Mouse (Mus musculus): ENCODE data around the gene Pitpnb.

Pitpnb gene

DNA sequence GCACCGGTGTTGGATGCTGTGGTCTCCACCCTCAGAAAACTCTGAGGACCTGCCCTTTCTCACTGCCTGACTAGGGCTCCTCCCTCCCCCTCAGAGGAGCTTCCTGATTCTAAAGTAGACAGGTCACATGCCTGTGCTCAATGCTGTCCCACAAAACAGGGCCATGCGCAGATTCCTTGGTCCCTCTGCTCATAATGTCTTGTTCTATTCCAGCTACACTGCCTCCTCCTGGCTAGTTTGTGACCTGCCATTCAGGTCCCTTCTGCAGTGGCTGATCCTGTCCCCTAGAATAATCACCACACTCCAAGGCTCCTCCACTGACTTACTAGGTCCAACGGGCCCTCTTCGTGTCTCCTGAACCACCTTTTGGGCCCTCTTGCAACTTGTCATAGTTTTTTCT lies 65.6 kb downstream of the Pitpnb start:
- no peak for DNase-seq (ENCODE audit: low read depth, low spot score)

DNA sequence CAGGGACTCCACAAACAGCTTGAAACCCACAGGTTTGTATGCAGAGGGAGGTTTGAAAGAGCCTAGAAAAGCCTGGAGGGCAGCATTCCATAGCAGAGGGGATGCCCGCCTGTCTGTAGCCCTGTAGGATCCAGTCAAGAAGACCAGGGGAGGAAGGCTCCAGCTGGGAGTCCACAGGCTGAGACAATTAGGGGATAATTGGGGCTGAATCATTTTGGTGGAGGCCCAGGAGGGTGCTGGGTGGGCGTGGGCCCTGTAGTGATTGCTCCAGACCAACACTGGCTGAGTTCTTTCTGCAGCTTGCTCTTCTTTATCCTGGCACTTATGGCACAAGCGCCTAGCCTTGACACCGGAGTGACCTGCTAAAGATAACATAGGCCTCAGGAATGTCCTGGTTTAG lies 67.9 kb downstream of the Pitpnb start:
- no peak for DNase-seq (ENCODE audit: low read depth, low spot score)

DNA sequence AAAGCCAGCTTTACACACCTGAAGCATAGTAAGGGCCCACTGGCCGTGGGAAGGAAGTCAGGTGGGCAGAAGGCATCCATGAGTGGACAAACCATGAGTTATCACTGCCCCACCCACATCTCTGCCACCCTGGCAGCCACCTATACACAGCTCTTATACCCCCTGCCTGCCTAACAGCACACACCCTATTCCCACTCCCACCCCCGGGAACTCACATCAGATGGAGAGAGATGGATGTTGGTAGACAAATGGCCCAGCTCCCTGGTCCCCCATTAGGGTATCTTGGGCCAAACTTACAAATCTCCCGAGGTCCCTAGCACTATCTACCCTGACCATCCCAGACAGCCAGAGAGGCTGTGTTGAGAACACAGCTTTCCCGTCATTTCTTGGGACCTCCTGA lies 68.7 kb downstream of the Pitpnb start:
- no peak for DNase-seq (ENCODE audit: low read depth, low spot score)

DNA sequence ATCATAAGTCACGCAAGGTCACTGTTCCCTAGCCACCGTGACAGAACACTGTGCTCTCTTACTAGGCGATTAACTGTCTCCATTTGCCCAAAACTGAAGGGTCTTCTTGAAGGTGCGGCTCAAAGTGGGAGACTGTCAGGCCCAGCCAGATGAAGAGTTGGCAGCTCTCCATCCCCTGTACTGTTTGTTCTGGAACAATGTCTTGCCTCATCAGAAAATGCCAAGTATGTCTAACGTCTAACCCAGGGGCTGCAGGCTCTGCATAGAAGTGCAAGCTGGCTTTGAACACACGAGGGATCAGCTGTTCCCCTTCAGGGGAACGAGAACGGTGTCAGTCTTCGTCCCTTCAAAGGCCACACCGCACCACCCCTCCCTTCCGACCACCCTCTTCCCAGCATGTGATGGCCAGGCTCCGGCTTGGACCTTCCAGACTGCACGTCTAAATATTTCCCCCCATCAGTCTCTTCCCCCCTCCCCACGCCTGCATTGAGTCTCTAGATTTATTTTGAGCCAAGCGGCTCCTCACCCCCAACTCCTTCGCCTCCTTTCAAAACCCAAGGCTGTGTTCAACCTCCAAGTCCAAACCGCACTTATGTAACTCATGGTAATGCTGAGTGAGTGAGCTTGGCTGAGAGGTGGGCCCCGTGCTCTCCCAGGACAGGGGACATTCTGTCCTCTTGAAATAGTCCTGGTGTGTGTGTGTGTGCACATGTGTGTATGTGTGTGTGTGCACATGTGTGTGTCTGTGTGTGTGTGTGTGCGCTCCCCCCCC lies 71.5 kb downstream of the Pitpnb start:
- DNase-seq (ENCODE audit: low read depth, low spot score), result no peak

DNA sequence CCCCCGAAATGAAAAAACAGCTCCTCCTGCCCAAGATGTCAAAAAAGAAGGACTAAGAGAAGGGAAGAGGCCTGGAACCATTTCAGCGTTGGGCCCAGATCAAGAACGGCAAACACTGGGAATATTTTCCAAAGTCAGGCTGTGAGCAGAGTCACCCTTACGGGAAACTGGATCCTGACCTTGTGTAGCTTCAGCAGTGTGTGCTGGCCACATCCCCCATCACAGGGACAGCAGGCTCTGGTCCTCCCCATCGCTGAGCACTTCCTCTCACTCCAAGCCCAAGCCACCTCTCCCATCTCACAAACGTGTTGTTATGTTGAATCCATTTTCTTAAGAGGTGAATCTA lies 72.1 kb downstream of the Pitpnb start:
- no peak for DNase-seq (ENCODE audit: low read depth, low spot score)

DNA sequence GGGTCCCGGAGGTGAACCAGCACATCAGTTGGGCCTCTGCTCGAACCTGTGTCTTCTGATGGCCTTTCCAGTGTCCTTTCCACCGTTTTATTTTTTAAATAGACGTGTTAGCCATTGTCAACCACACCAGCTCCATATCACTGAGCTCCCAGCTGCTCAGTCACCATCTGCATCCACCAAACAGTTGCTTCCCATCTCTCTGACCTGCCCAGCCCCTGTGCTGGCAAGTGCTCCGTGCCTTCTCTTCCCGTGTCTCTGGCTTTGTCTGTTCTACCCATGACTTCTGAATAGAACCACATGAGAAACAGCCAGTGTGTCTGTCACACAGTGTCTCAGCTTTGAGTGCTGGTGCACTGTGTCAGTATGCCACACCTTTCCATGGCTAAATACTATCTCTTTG lies 74.2 kb downstream of the Pitpnb start:
- DNase-seq (ENCODE audit: low read depth, low spot score), result no peak

DNA sequence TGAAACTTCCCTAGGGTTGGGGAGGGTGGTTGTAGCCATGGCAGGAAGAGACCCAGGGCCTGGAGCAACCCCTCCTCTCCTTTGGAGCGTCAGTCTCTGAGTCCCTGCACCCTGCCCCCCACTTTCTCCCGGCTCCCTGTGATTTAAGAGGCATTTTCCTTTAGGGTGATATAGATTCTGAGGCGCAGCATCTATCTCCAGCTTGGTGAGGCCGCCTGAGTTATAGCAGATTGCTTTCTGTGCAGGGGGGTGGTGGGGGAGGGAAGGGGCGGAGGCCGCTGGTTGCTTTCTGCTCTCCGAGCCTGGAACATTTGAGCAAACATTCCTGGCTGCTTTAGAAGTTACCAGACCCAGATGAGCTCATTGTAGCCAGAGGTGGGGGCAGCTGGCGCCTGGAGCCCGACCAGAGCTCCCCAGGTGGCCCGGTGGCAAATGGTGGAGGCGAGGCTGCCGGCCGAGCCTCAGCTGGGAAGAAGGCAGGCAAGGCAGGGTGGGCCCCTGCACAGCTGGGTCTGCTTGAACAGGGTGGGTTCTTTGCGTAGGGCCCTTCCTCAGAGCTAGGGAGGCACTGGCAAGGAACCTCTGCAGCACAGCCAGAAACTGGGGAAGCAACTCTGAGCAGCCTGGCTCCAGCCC lies 78.0 kb downstream of the Pitpnb start:
- DNase-seq (ENCODE audit: low read depth, low spot score), result no peak

DNA sequence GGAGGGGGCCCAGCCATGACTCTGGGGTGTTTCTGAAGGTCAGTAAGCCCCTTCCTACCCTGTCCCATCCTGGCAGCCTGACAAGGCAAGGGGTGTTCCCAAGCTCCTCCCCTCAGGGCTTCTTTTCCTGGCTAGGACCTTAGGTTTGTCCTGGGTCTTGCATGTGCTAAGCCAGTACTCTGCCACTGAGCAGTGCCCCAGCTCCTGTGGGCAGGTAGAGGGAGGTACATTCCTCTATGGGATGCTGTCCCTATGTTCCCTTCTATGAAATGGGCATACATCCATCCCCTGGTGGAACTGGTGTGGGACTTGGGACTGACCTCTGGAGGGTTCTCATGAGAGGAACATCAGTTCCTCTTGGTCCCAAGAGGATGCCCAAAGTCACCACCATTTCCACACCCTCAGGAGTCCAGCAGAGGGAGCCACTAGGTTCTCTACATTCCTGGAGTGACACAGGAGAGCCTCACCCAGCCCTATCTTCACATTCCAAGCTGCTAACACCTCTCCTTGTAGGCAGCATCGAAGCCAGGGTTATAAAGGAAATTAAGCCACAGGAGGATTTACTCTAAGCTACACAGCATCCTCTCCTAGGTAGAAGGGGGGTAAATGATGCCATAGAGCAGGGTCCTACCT lies 79.0 kb downstream of the Pitpnb start:
- DNase-seq (ENCODE audit: low read depth, low spot score), result peak; percentile 20

DNA sequence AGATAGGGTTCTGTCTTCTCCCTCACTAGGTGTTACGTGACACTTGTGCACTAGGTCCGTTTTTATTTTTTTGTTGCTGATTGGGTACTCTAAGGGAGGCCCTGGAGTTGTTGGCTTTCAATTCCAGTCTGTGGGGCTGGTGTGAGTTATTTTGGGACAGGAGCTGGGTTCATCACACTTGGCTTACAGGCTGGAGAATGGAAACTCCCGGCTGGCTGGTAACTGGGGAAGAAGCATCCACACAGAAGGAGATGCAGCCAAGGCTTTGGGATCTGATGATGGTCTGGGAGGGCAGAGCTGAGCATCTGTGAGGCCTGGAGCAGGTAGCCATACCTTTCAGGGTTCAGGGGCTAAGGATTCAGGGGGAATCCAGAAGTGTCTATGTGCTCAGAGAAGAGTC lies 80.1 kb downstream of the Pitpnb start:
- no peak for DNase-seq (ENCODE audit: low read depth, low spot score)

DNA sequence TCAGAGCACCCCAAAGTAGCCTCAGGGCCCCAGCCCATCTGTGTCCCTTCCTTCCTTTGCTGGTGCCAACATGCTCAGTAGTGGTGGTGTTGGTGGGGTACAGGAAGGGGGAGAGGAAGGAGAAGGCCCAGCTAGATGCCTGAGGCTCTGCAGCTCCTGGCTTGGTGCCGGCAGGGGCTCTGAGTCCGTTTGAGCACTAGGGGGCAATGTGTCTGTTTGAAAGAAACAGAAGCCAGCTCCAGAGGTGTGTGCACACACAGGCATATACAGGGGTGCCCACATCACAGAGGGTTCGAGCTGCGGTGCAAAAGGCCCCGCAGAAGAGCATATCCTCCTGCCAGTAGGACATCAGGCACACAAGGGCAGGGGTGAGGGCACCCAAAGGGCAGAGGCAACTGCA lies 83.6 kb downstream of the Pitpnb start:
- DNase-seq (ENCODE audit: low read depth, low spot score), result peak; percentile 74

DNA sequence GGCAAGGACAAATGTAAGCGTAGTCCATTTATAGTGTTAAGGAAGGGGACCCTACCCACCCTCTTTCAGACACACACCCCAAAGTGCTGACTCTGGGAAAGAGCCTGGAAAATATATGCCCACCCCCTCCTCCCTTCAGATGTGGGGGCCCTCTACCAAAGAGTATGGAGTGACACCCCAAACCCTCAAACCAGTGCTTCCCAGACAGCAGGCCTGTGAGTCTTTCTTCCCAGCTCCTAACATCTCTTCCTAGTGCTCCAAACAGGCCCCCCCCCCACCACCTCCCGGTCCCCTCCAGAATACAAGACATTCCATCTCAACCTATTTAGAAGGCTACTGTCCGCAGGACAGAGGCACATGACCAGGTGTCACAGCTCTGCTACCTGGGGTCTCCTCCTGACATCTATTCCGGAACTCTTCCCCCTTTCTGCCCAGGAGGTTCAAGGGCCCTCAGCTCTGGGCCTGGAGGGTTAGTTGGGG lies 84.2 kb downstream of the Pitpnb start:
- DNase-seq (ENCODE audit: low read depth, low spot score), result no peak

DNA sequence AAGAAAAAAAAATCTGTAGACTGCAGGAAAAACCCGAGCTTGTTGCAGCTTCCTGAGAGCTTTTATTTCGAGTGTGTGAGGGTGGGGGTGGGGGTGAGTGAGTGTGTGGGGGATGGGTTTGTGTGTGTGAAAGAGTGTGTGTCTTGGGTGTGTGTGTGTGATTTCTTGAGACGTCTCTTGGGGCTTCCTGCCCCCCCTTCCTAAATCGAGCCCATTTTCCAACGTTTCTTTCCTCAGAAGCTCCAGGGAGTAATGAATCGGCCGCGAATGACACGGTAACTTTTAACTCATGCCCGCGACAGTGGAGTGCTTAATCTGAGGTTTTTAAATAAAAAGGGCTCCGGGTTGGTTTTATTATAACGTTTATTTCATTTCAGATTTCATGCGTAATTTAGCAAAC lies 85.0 kb downstream of the Pitpnb start:
- no peak for DNase-seq (ENCODE audit: low read depth, low spot score)

DNA sequence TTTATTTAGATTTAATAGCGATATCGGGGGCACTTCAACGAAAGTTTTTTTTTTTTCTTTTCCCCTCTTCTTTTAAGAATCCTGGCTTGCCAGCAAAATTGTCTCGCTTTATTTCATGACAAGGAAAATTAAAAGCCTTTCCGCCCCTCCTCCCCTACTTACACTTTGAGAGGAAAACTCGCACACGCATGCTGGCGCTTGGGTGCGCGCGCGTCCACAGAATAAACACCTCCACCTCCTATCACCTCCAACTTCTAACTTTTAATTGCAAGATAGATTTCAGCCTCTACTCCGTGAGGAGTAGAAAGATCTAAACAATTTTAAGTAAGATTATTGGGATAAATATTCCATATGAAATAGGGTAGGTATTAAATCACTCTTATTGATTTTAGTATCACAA lies 85.5 kb downstream of the Pitpnb start:
- DNase-seq (ENCODE audit: low read depth, low spot score), result peak; percentile 43

DNA sequence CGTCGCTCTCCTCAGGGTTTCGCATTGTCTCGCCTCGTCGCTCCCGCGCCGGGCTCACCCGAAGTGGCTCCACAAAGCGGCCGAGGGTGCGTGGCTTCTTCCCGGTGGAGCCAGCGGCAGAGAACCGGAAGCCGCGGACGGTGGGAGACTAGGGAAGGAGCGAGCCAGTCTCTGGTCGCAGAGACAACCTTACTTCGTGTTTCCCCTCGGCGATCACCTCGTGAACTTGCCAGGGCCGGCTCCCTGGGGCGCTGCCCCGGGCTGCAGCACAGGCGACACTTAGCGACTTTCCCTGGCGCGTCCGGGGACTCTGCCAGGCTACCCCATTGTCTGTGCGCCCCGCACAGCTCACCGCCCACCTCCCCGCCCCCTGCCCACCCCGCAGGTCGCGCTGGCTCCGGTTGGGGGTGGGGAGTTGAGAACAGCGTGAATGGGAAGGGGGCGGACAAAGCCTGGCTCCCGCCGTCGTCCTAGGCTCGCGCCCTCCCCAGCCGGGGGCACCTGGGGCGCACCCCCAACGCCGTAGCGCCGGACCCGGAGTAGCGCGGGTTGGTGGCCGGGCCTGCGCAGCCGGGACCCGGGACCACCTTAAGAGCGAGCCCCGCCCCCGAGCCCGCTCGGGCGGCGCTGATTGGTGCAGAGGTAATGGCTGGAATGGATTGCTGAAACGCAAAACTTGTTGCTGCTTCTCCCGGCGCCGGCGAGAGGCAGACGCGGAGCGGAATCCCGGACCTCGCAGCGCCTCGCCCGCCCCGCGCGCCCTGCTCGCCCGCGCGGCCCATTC lies 86.2 kb downstream of the Pitpnb start, which contains the start of gene Mn1:
TSS of gene Mn1 (plus strand) at position 772 of the 784 bp plus-strand sequence.
- DNase-seq (ENCODE audit: low read depth, low spot score), result peak; percentile 19

DNA sequence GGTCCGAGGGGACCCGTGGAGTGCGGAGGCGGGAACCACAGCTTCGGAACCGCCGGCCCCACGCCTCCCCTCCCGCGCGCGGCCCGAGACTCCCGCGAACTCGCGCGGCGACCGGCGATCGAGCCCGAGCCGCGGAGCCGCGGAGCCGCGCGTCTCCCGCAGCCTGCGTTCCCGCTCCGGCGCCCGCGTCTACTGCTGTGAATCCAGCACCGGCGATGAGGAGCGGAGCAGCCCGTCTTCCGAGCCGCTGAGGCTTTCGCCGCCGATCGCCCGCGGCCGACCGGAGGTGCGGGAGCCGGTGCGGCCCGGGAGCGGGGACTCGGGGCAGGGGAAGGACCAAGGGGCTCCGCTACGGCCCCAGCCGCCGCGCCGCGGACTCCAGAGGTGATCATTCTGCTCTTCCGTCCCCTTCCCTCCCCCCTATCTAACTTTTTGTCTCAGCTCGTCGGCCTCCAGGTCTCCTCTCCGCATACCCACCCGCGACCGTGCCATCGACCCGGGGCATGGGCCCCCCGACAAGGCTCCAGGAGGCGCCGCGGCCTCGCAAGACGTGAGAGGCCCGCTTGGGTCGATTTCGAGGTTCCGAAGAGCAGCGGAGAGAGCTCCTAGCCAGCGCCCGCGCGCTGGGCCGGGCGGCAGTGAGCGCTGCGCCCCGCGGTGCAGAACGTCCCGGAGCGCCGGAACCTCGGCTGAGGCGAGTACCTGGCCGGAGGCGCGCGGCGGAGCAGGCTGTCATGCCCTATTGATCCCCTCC lies 87.0 kb downstream of the Pitpnb start:
- DNase-seq (ENCODE audit: low read depth, low spot score), result peak; percentile 11

DNA sequence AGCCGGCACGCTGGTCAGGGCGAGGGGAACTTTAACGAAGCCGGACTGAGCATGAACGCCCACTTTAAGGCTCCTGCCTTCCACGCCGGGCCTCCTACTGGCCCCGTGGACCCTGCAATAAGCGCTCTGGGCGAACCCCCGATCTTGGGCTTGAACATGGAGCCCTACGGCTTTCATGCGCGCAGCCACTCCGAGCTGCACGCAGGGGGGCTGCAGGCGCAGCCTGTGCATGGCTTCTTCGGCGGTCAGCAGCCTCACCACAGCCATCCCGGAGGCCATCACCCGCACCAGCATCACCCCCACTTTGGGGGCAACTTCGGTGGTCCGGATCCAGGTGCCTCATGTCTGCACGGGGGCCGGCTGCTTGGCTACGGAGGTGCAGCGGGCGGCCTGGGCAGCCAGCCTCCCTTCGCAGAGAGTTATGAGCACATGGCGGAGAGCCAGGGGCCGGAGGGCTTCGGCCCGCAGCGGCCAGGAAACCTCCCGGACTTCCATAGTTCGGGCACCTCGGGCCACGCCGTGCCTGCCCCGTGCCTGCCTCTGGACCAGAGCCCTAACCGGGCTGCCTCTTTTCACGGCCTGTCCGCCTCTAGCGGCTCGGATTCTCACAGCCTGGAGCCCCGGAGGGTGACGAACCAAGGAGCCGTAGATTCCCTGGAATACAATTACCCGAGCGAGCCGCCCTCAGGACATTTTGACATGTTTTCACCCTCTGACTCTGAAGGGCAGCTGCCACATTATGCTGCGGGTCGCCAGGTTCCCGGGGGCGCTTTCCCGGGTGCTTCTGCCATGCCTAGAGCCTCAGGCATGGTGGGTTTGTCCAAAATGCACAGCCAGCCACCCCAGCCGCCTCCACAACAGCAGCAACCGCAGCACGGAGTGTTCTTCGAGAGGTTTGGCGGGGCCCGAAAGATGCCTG lies 87.9 kb downstream of the Pitpnb start:
- DNase-seq (ENCODE audit: low read depth, low spot score), result no peak

DNA sequence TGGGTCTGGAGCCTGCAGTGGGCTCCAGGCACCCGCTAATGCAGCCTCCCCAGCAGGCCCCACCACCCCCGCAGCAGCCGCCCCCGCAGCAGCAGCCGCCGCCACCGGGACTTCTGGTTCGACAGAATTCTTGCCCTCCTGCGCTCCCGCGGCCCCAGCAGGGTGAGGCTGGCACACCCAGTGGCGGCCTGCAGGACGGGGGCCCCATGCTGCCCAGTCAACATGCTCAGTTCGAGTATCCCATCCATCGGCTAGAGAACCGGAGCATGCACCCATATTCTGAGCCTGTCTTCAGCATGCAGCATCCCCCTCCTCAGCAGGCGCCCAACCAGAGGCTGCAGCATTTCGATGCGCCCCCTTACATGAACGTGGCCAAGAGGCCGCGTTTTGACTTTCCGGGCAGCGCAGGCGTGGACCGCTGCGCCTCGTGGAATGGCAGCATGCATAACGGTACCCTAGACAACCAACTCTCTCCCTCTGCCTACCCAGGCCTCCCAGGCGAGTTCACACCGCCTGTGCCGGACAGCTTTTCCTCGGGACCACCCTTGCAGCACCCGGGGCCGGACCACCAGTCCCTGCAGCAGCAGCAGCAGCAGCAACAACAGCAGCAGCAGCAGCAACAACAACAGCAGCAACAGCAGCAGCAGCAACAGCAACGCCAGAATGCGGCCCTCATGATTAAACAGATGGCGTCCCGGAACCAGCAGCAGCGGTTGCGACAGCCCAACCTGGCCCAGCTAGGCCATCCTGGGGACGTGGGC lies 88.7 kb downstream of the Pitpnb start:
- no peak for DNase-seq (ENCODE audit: low read depth, low spot score)

DNA sequence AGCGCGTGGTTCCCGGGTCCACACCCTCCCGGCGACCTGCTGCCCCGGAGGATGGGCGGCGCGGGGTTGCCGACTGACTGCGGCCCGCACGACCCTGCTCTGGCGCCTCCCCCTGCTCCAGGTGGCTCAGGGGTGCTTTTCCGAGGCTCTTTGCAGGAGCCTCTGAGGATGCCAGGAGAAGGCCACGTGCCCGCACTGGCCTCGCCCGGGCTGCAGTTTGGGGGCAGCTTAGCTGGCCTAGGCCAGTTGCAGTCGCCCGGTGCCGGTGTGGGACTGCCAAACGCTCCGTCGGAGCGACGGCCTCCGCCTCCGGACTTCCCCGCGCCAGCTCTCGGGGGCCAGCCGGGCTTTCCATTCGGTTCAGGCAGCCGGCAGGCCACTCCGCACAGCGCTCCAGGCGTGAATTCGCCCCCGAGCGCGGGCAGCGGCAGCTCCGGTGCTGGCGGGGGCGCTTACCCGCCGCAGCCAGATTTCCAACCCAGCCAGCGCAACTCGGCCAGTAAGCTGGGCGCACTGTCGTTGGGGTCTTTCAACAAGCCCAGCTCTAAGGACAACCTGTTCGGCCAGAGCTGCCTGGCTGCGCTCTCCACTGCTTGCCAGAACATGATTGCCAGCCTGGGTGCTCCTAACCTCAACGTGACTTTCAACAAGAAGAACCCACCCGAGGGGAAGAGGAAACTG lies 89.6 kb downstream of the Pitpnb start:
- DNase-seq (ENCODE audit: low read depth, low spot score), result no peak

DNA sequence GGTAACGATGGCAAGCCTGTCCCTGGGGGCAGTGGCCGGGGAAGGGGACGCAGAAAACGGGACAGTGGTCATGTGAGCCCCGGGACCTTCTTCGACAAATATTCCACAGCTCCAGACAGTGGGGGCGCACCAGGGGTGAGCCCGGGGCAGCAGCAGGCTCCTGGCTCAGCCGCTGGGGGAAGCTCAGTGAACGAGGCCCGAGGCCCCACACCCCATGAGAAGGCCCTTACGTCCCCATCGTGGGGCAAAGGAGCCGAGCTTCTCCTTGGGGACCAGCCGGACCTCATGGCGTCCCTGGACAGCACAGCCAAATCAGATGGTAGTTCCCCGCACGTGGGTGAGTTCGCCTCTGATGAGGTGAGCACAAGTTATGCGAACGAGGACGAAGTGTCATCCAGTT lies 90.3 kb downstream of the Pitpnb start:
- DNase-seq (ENCODE audit: low read depth, low spot score), result no peak
